Mouse (Mus musculus): ENCODE data around the gene Fn3krp.

DNA sequence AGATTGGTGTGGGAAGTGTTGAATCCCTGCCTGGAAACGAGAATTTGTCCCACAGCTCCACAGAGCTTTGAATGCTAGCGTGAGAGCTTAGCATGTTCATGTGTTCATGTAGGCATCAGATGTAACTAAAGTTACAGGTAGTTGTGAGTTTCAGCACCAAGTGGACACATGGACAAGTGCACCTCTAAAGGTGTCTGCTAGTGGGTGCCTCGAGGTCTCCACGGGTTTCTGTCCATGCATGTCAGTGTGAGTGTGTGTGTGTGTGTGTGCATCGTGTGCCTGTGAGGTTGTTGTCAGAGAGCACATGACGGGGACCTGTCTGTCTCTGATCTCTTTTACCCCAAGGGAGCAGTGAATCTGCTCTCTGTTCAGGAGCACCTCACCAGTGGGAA, 32.7 kb upstream of the Fn3krp start:
- TF ChIP-seq CTCF (IDR thresholded peaks at IDR 0.05; ENCODE audit: extremely low read depth, insufficient read depth, insufficient read length, insufficient replicate concordance) (no peak), POLR2A (IDR thresholded peaks at IDR 0.05; ENCODE audit: low read depth, low read length) (no peak)

Measured in spleen, adult 2 months (tissue).